Comparison of ENCODE assay signal across 8 mouse cellular contexts in genomic region chr9:21288404-21289336, GRCm38 (mm10). TPM values are rescaled to one million over a fixed set of nuclear protein-coding genes. Genes with fewer than 3 reads are reported as not detected.
DNase-seq lines count a peak whose midpoint lies in the region; ATAC-seq and TF ChIP-seq lines count a peak whose summit lies in the region.

No protein-coding gene starts in this region.

- H3K36me3 ChIP-seq in limb, embryonic 10.5 days = peaks cover 30% of the 10 kb centered on the region
- H3K36me3 ChIP-seq in midbrain, embryonic 15.5 days (replicated peaks) = peaks cover 3% of the 10 kb centered on the region; the same call in 1 of the 2 replicates

- H3K4me2 ChIP-seq in midbrain, embryonic 15.5 days = peak overlapping the region; percentile 83

- no peaks in the 10 kb centered on the region for H3K9me3 ChIP-seq in limb, embryonic 10.5 days (replicated peaks)
- H3K9me3 ChIP-seq in midbrain, embryonic 15.5 days = no peaks in the 10 kb centered on the region

- no peak for TF ChIP-seq POLR2A in embryonic fibroblast, embryonic 13.5 days (IDR thresholded peaks at IDR 0.05; ENCODE audit: low read depth, low read length)

- no peak for TF ChIP-seq CTCF in embryonic fibroblast, embryonic 13.5 days (IDR thresholded peaks at IDR 0.05; ENCODE audit: borderline replicate concordance, insufficient read depth, low read length)

- no peak for ATAC-seq in midbrain, embryonic 15.5 days (replicated peaks)

- H3K27me3 ChIP-seq in limb, embryonic 10.5 days (ENCODE audit: low read depth, poor library complexity, severe bottlenecking) = no peaks in the 10 kb centered on the region
- no peaks in the 10 kb centered on the region for H3K27me3 ChIP-seq in midbrain, embryonic 15.5 days (replicated peaks)

- H3K9ac ChIP-seq in midbrain, embryonic 15.5 days = peak overlapping the region; percentile 77; the same call in 1 of the 2 replicates

- H3K4me1 ChIP-seq in embryonic fibroblast, embryonic 13.5 days (ENCODE audit: control insufficient read depth, insufficient read depth, low read length) = peaks cover 13% of the 10 kb centered on the region
- peaks cover 39% of the 10 kb centered on the region for H3K4me1 ChIP-seq in limb, embryonic 10.5 days
- H3K4me1 ChIP-seq in midbrain, embryonic 15.5 days = peaks cover 37% of the 10 kb centered on the region

- 76% methylated on average over 13 of the region's 13 CpGs for WGBS in limb, embryonic 10.5 days
- 78% methylated on average over 13 of the region's 13 CpGs for WGBS in midbrain, embryonic 15.5 days

- peak overlapping the region; percentile 87 for H3K27ac ChIP-seq in embryonic fibroblast, embryonic 13.5 days (ENCODE audit: insufficient read depth, low read length)
- peak overlapping the region; percentile 84 for H3K27ac ChIP-seq in limb, embryonic 10.5 days
- H3K27ac ChIP-seq in midbrain, embryonic 15.5 days = peak overlapping the region; percentile 92

- peak overlapping the region; percentile 14; the same call in 1 of the 2 replicates for H3K4me3 ChIP-seq in embryonic fibroblast, embryonic 13.5 days (ENCODE audit: insufficient read depth, low read length)
- peak overlapping the region; percentile 86 for H3K4me3 ChIP-seq in limb, embryonic 10.5 days
- peak overlapping the region; percentile 85 for H3K4me3 ChIP-seq in midbrain, embryonic 15.5 days

- peak; percentile 38 to 39 for DNase-seq in adrenal gland, adult 18-20 months (ENCODE audit: low spot score in 2 of 2)
- no peak for DNase-seq in adrenal gland, postnatal 4 days (ENCODE audit: low spot score in 2 of 2)
- peak; percentile 80 for DNase-seq in CD4-positive helper T cell, adult 2 months (ENCODE audit: low read depth, low spot score)
- DNase-seq in limb, embryonic 10.5 days (ENCODE audit: low spot score) = no peak
- no peak for DNase-seq in frontal cortex, postnatal 36 days (ENCODE audit: low spot score in 2 of 2)
- DNase-seq in layer of hippocampus, adult 9-10 months (ENCODE audit: low spot score) = no peak

RNA-seq across cellular contexts. Expression of gene Kri1, which starts 0.9 kb away (rescaled TPM):
- total RNA-seq in adrenal gland, adult 18-20 months (2021) = 10 to 100 TPM; 31.1 to 34.9 TPM
- total RNA-seq in adrenal gland, postnatal 4 days (2021) = 10 to 100 TPM; 40.2 to 41.8 TPM
- polyA plus RNA-seq in embryonic fibroblast, embryonic 13.5 days (2011; ENCODE audit: insufficient read length, low read depth, missing spikeins) = 24.9 and 28.9 TPM in 2 replicates
- 18.9 and 19.1 TPM in 2 replicates for polyA plus RNA-seq in limb, embryonic 10.5 days (2016; fragmentation: Nextera tagmentation; extraction: Ambion mirVana)
- polyA plus RNA-seq in midbrain, embryonic 15.5 days (2015; fragmentation: Nextera tagmentation; extraction: Ambion mirVana) = 17.1 and 20.8 TPM in 2 replicates

RNA-seq across cellular contexts. Expression of gene Cdkn2d, which starts 2.5 kb away (rescaled TPM):
- total RNA-seq in adrenal gland, adult 18-20 months (2021) = 10 to 100 TPM in 1 of 2 experiments, 1 to 10 TPM in 1; 9.1 to 11.8 TPM
- total RNA-seq in adrenal gland, postnatal 4 days (2021) = 10 to 100 TPM; 21.9 to 25.6 TPM
- polyA plus RNA-seq in embryonic fibroblast, embryonic 13.5 days (2011; ENCODE audit: insufficient read length, low read depth, missing spikeins) = 13.0 and 16.5 TPM in 2 replicates
- 32.7 and 38.0 TPM in 2 replicates for polyA plus RNA-seq in limb, embryonic 10.5 days (2016; fragmentation: Nextera tagmentation; extraction: Ambion mirVana)
- 87.3 and 92.1 TPM in 2 replicates for polyA plus RNA-seq in midbrain, embryonic 15.5 days (2015; fragmentation: Nextera tagmentation; extraction: Ambion mirVana)

RNA-seq across cellular contexts. Expression of gene Ap1m2, which starts 23.5 kb away (rescaled TPM):
- total RNA-seq in adrenal gland, adult 18-20 months (2021) = not detected
- 1 to 10 TPM in 1 of 2 experiments, not detected in 1; 3.4 TPM for total RNA-seq in adrenal gland, postnatal 4 days (2021)
- polyA plus RNA-seq in embryonic fibroblast, embryonic 13.5 days (2011; ENCODE audit: insufficient read length, low read depth, missing spikeins) = not detected in 2 replicates
- 7.8 and 8.6 TPM in 2 replicates for polyA plus RNA-seq in limb, embryonic 10.5 days (2016; fragmentation: Nextera tagmentation; extraction: Ambion mirVana)
- polyA plus RNA-seq in midbrain, embryonic 15.5 days (2015; fragmentation: Nextera tagmentation; extraction: Ambion mirVana) = 1.1 and 1.2 TPM in 2 replicates

RNA-seq across cellular contexts. Expression of gene Atg4d, which starts 23.6 kb away (rescaled TPM):
- 10 to 100 TPM; 39.9 to 52.6 TPM for total RNA-seq in adrenal gland, adult 18-20 months (2021)
- 10 to 100 TPM; 33.4 to 38.7 TPM for total RNA-seq in adrenal gland, postnatal 4 days (2021)
- 5.3 and 8.2 TPM in 2 replicates for polyA plus RNA-seq in embryonic fibroblast, embryonic 13.5 days (2011; ENCODE audit: insufficient read length, low read depth, missing spikeins)
- 38.5 and 41.3 TPM in 2 replicates for polyA plus RNA-seq in limb, embryonic 10.5 days (2016; fragmentation: Nextera tagmentation; extraction: Ambion mirVana)
- polyA plus RNA-seq in midbrain, embryonic 15.5 days (2015; fragmentation: Nextera tagmentation; extraction: Ambion mirVana) = 54.7 and 55.7 TPM in 2 replicates

RNA-seq across cellular contexts. Expression of gene Slc44a2, which starts 31.8 kb away (rescaled TPM):
- total RNA-seq in adrenal gland, adult 18-20 months (2021) = 10 to 100 TPM; 36.3 to 48.3 TPM
- 10 to 100 TPM; 73.6 to 75.4 TPM for total RNA-seq in adrenal gland, postnatal 4 days (2021)
- 115 and 125 TPM in 2 replicates for polyA plus RNA-seq in embryonic fibroblast, embryonic 13.5 days (2011; ENCODE audit: insufficient read length, low read depth, missing spikeins)
- polyA plus RNA-seq in limb, embryonic 10.5 days (2016; fragmentation: Nextera tagmentation; extraction: Ambion mirVana) = 68.5 and 81.1 TPM in 2 replicates
- polyA plus RNA-seq in midbrain, embryonic 15.5 days (2015; fragmentation: Nextera tagmentation; extraction: Ambion mirVana) = 63.3 and 70.0 TPM in 2 replicates

Comparison
In these comparisons a context has a peak if more than half of its experiments do, and no peak if none do; other contexts are left out.
1. DNase-seq: peak in adrenal gland, adult 18-20 months (2 of 2) and CD4-positive helper T cell, adult 2 months (single experiment); none in adrenal gland, postnatal 4 days (0 of 2), limb, embryonic 10.5 days (single experiment), frontal cortex, postnatal 36 days (0 of 2) and layer of hippocampus, adult 9-10 months (single experiment).
2. H3K4me3 ChIP-seq: peak in every context shown above with its lines; median percentile 86 in limb, embryonic 10.5 days; 85 in midbrain, embryonic 15.5 days; 14 in embryonic fibroblast, embryonic 13.5 days.
3. Peak in every context shown above with its lines, with median percentiles within 50 percentile points of each other: H3K27ac ChIP-seq.